Mouse (Mus musculus) liver, embryonic 14.5 days (tissue): ENCODE measurements around the gene Ptch1. TPM values are rescaled to one million over a fixed set of nuclear protein-coding genes. Genes with fewer than 3 reads are reported as not detected.

Experiments
- ATAC-seq: fragments of 200-750 bp; cut with Nextera tagmentation; 2 replicates; pipeline ENCODE4 v1.8.0; 2017; ENCODE audit warnings: moderate number of reproducible peaks, mild to moderate bottlenecking, moderate library complexity; ENCODE audit not compliant: insufficient read depth
- DNase-seq, 3 experiments: peaks; one replicate each; pipeline ENCODE4 v3.0.0-alpha.2; 2012 to 2013; ENCODE audit warnings: low read depth in 3 of 3, low spot score in 3 of 3
- H3K27ac ChIP-seq: fragments of 300-500 bp; sonication (generic); 2 replicates; pipeline ENCODE4 v1.5.1; 2014; ENCODE audit warnings: moderate library complexity, mild to moderate bottlenecking, control low read depth, inconsistent platforms
- H3K27me3 ChIP-seq: fragments of 300-500 bp; sonication (generic); 2 replicates; pipeline ENCODE4 v1.6.1; 2014; ENCODE audit warnings: mild to moderate bottlenecking, low read length, moderate library complexity; ENCODE audit not compliant: control insufficient read depth, insufficient read depth
- H3K36me3 ChIP-seq: fragments of 300-500 bp; sonication (generic); replicated peaks from 2 replicates; pipeline ENCODE4 v1.6.1; 2014; ENCODE audit warnings: low read depth; ENCODE audit not compliant: control insufficient read depth, insufficient read depth
- H3K4me1 ChIP-seq, 2 experiments: fragments of 200-500 bp in 1 of 2; fragments of 300-500 bp in 1 of 2; sonication (generic) in 1 of 2; replicated peaks; 2 replicates each; pipeline ENCODE4 v1.6.1; 2012 to 2014; ENCODE audit warnings: antibody characterized with exemption in 1 of 2, inconsistent platforms in 1 of 2, low read length in 1 of 2; ENCODE audit not compliant: control insufficient read depth in 2 of 2, insufficient read depth in 2 of 2
- H3K4me2 ChIP-seq: fragments of 300-500 bp; sonication (generic); 2 replicates; pipeline ENCODE4 v1.6.1; 2014; ENCODE audit warnings: low read depth, mild to moderate bottlenecking, control low read depth, moderate library complexity
- H3K4me3 ChIP-seq, 2 experiments: fragments of 200-500 bp in 1 of 2; fragments of 300-500 bp in 1 of 2; sonication (generic) in 1 of 2; 2 replicates each; pipeline ENCODE4 v1.5.1; 2012 to 2014; ENCODE audit warnings: low read depth in 2 of 2, low read length in 2 of 2, mild to moderate bottlenecking in 2 of 2, control low read depth in 1 of 2, inconsistent platforms in 1 of 2, moderate library complexity in 1 of 2; ENCODE audit not compliant: insufficient read depth in 1 of 2
- H3K9ac ChIP-seq: fragments of 300-500 bp; sonication (generic); replicated peaks from 2 replicates; pipeline ENCODE4 v1.6.1; 2014; ENCODE audit warnings: mild to moderate bottlenecking, control low read depth, moderate library complexity
- H3K9me3 ChIP-seq: fragments of 300-500 bp; sonication (generic); 2 replicates; pipeline ENCODE4 v1.6.1; 2016; ENCODE audit warnings: low read length, mixed read lengths; ENCODE audit not compliant: control insufficient read depth
- CTCF ChIP-seq: IDR thresholded peaks from 2 replicates; pipeline ENCODE4 v1.5.1; 2016; ENCODE audit warnings: antibody characterized with exemption, low read depth, control low read depth
- EP300 ChIP-seq: IDR thresholded peaks from 2 replicates; pipeline ENCODE4 v1.6.1; 2016; ENCODE audit warnings: antibody characterized with exemption, low read depth
- WGBS: fragments of 180-500 bp; shearing (Covaris S2); extraction: QIAGEN DNeasy Blood & Tissue Kit; methylation state at CpG from one replicate; pipeline ENCODE4 v1.1.7; 2014; ENCODE audit not compliant: insufficient replicate concordance; 5-methylcytosine and 5-hydroxymethylcytosine counted together
- polyA plus RNA-seq, 2 experiments: library from polyadenylated mRNA; depleted of rRNA in 1 of 2; stranded (reverse) in 1 of 2; unstranded in 1 of 2; fragments of >200 nt; fragmentation: Nextera tagmentation in 1 of 2; extraction: Ambion mirVana in 1 of 2; gene quantifications; 2 replicates each; pipeline versions ENCODE4 v1.2.1 to v1.2.3; 2012 to 2014

Ptch1 gene
- polyA plus RNA-seq, 2 experiments: 4.2 to 4.3 TPM

DNA sequence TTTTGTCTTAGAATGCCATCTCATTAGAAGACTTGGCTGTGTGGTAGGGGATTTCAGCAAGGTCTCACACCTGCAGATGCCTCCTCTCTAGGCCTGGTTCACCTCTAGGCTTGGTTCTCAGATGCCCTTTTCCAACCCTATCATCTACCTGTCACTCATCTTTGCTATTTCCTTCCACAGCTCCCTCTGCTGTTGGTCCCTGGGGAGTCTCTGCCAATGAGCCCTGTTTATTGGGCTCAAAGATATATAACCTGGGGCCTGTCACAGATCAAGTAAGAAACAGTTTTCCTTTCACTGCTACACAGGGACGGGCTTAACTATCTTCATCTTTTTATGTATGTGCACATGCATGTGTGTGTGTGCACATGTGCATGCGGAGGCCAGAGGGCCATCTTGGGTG is 71.0 kb downstream of the Ptch1 start:
- H3K36me3 ChIP-seq: no peaks in the 10 kb centered on the region
- H3K9ac ChIP-seq: no peak overlapping the region
- no peaks in the 10 kb centered on the region for H3K9me3 ChIP-seq
- H3K27ac ChIP-seq: no peak overlapping the region
- no peak for TF ChIP-seq CTCF
- TF ChIP-seq EP300: no peak
- WGBS: 67% methylated on average over 2 of the region's 2 CpGs
- no peak overlapping the region for H3K4me2 ChIP-seq
- no peak for DNase-seq
- H3K27me3 ChIP-seq: no peaks in the 10 kb centered on the region
- no peak overlapping the region for H3K4me3 ChIP-seq
- H3K4me1 ChIP-seq: no peaks in the 10 kb centered on the region
- ATAC-seq: no peak

- Histone ChIP-seq H3K9me3 (no peaks in the 10 kb centered on the region), H3K36me3 (no peaks in the 10 kb centered on the region), H3K4me3 (no peak overlapping the region), H3K27ac (no peak overlapping the region), H3K27me3 (peaks cover 3% of the 10 kb centered on the region), H3K9ac (no peak overlapping the region), H3K4me2 (no peak overlapping the region), H3K4me1 (no peaks in the 10 kb centered on the region)
- TF ChIP-seq EP300: no peak
- TF ChIP-seq CTCF: no peak
- 44% methylated on average over 2 of the region's 2 CpGs for WGBS
- no peak for DNase-seq
- ATAC-seq: no peak
Measured at GRCm38 (mm10) chr13:63499489-63499888, 73.9 kb downstream of the Ptch1 start.

DNA sequence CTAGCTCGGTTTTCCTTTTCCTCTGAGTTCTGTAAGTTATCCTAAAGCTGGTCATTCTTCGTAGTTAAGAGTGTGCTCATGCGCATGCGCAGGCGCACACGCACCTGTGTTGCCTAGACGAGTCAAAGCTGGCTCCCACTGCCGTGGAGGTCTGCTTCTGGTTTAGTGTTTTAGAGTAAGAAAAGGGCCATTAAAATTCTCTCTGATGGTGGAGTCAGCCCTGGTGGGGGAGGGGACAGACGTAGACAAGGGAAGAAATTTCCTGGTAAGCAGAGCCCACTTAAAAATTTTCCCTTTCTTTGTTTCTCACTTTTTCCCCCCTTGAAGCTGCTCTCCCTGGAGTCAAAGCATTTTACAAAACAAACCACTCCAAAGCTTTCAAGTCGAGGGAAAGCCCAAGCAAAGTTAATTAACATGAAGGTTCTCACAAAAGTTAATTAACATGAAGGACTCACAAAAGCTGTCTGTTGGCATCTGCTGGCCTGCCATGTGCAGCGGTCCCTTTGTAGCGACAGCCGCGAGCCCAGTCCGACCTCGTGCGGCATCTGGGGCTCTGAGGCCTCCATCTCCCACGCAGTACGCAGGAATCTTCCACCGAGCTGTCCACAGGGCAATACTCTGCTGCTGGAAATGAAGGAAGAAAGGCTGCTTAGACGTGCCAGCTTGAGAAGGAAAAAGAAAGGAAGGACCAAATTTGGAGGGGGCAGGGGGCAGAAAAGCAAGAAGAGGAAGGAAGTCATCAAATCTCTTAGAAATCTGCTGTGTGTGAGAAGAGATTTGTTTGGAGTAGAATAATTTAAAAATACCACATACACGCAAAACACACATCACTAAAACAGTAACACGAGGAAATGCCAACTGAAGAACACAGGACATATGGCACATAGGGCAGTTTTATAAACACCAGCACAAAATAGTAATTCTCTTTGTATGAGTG is 76.5 kb downstream of the Ptch1 start, which contains the start of gene Fancc:
Gene Fancc, minus strand, starts transcription at position 633 of the 937 bp plus-strand sequence.
- Histone ChIP-seq H3K27me3 (peaks cover 3% of the 10 kb centered on the region), H3K9ac (no peak within 1 kb of the TSS), H3K9me3 (no peaks in the 10 kb centered on the region), H3K27ac (no peak within 1 kb of the TSS), H3K4me2 (no peak within 1 kb of the TSS), H3K4me1 (no peaks in the 10 kb centered on the region), H3K4me3 (no peak within 1 kb of the TSS), H3K36me3 (no peaks in the 10 kb centered on the region)
- DNase-seq: no peak
- WGBS: 22% methylated on average over 23 of the region's 23 CpGs
- no peak for TF ChIP-seq EP300
- TF ChIP-seq CTCF: no peak
- no peak for ATAC-seq

GRCm38 (mm10) chr13:63487707-63488042 is 85.7 kb downstream of the Ptch1 start:
- no peak for ATAC-seq
- TF ChIP-seq EP300 (no peak), CTCF (no peak)
- Histone ChIP-seq H3K4me1 (no peaks in the 10 kb centered on the region), H3K4me3 (no peak overlapping the region), H3K36me3 (no peaks in the 10 kb centered on the region), H3K4me2 (no peak overlapping the region), H3K27me3 (no peaks in the 10 kb centered on the region), H3K9ac (no peak overlapping the region), H3K27ac (no peak overlapping the region), H3K9me3 (no peaks in the 10 kb centered on the region)
- 54% methylated on average over 7 of the region's 7 CpGs for WGBS
- DNase-seq: no peak

DNA sequence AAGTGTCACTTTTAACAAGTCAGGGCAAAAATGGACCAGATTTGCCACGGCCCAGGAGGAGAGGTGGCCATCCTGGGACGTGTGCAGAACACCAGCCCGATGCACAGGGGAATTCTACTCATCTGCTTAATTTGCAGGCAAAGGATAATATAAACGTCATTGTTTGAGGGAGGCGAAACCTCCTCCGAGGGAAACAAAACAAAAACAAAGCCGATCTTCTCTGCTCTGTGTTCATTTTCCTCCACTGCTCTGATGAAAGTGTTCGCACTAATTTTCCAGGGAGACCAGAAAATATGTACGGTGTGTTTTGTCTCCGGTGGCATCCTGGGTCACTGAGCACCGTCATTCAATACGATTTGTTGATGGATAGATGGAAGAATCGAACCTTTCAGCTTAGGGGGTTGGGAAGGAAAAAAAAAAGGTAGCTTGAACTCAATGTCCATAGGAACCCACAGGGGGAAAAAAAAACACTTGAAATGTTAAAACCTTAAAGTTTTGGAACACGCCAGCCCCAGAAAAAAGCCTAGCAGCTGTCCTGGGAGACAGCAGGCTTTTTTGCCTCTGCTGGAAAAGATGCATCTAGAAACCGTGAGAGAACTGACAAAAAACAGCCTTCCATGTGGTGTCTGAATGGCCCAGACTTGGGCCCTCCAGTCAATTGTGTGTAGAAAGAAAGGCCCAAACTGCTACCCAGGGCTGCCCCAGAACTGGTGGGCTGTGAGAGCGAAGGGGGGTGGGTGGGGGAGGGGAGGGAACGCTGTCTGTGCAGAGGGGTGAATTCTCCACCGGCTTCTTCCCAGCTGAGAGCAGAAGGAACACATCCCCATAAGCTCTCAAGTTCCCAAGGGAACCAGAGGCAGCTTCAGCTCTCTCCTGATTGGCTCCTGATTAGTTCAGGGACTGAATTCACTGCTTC is 86.3 kb downstream of the Ptch1 start:
- H3K4me1 ChIP-seq: no peaks in the 10 kb centered on the region
- no peak for TF ChIP-seq CTCF
- TF ChIP-seq EP300: no peak
- no peak overlapping the region for H3K27ac ChIP-seq
- DNase-seq (no peak), ATAC-seq (no peak)
- WGBS: 47% methylated on average over 18 of the region's 18 CpGs
- H3K36me3 ChIP-seq: no peaks in the 10 kb centered on the region
- H3K4me2 ChIP-seq: no peak overlapping the region
- H3K9me3 ChIP-seq: no peaks in the 10 kb centered on the region
- H3K9ac ChIP-seq: no peak overlapping the region
- no peak overlapping the region for H3K4me3 ChIP-seq
- H3K27me3 ChIP-seq: no peaks in the 10 kb centered on the region
